Mouse (Mus musculus): ENCODE measurements around the gene Erc2.

Gene Erc2

DNA sequence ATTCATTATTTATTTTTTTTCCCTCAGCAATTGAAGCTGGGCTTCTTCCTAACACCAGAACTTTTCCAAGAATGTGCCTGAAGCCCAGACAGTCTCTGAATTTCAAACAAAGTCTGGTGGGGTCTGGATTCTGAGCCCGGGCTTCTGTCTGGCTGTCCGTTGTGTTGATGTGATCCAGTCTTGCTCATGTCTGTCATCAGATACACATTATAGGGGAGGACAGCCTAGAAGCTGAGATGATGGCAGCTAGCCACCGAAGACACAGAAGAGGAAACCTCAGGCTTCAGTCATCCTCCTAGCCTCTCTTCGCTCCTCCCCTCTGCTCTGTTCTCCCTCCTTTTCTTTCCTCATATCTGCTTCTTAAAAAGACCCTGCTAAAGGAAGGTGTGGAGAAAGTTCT lies 551.5 kb downstream of the Erc2 start:
- DNase-seq (ENCODE audit: low spot score in 2 of 2) = no peak

DNA sequence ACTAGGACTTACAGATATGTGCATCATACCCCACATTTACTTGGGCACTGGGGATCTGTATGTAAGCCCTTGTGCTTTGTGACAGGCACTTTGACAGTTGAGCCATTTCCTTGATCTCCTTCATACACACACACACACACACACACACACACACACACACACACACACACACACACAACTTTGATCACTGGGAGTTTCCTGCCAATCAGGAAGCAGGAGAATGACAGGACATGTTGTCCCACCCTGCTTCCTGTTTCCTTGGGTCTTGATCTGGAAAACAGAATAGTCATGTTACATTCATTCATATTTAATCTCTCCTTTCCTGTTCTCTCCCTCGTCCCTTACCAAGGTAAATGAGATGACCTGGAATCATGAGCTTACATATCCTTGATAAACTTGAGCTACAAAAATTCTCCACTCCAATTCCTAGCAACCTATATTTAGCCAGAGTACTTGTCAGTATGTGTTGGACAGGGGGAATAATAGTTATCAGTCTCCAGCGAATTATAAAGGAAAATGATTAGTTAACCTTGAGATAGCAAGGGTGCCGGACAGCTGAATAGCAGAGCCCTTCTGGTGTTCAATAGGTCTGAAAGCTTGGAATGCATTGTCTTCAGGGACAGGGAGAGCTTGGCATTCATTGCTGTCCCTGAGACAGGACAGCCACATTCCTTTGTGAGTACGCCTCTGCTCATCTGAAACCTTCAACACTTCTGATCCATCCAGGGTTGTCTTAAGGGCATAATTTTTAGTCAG lies 559.0 kb downstream of the Erc2 start:
- no peak for DNase-seq (ENCODE audit: low spot score in 2 of 2)

DNA sequence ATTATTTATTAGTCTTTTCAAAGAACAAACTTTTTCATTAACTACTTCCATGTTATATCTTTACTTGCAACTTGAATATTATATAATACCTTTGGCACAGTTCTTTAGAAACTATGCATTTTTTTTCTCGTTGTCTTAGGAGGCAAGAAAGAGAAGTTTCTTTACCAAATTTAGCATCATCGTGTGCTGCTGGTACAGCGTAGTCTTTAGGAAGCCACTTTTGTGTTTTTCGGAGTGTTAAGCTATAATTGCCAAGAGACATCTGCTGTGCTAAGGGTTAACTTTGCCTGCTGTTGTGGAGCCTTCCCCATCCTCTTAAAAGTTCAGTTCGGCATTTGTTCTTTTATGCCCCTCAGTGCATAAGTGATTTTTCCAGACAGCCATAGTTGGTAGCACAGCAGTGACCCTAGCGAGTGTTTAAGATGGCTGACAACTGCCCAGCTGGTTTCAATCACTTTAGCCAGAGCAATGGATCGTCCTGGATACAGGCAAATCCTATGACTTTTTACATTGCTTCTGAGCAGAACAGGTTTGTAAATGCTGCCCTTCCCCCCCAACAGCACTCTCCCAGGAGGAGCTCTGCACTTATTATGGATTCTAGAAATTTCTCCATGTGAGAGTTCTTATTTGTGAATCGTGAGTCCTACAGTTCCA lies 570.6 kb downstream of the Erc2 start:
- DNase-seq (ENCODE audit: low spot score in 2 of 2) = no peak

DNA sequence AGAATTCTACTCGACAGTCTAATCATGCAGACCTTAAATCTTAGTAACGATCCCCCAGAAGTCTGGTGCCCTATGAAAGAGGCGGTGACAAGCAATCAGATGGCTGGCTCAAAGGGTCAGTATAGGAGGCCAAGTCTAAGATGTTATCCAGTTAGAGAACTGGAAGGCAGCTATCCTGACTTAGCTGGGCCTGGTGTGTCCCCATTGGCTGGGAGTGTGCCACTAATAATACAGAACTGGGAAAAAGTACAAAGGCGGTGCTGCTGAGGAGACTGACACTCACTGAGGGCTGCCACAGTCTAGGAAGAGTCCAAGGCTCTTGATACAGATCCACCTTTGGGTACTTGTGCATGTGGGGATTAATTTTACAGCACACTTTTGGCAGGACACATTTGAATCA lies 581.6 kb downstream of the Erc2 start:
- no peak for DNase-seq (ENCODE audit: low spot score in 2 of 2)

DNA sequence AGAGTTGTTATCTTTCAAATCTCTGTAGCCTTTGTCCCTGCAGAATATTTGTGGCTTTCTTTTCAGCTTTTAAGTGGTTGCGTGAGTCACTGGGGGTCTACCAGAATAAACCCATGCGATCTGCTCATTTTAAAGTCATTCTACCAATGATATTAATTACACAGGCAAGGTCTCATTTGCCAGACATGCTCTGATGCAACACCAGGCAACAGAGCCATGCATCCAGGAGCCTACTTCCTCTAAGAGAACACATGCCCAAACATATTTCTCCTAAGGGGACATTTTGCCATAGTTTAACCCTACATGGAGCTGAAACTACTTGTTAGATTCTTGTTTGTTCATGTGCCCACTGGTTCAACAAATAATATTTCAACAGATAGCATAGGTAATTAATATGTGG lies 584.1 kb downstream of the Erc2 start:
- no peak for DNase-seq (ENCODE audit: low spot score in 2 of 2)

DNA sequence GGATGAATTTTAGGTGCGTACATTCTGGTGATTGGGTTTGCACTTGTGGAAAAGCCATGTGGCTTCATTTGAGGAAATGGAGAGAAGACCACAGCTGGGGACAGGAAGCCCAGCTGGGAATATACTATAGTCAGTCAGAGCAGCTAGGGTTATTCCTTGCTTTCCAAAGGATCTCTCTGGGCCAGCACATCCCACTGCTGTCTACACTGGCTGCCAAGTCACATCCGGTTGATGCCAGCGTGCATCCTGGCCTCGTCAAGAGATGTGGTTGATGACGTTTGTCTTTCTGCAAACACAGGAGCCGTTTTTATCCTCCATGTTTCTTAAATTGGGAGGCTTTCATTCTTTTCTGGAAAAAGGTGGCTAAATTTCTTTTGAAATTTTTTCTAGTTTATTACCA lies 603.3 kb downstream of the Erc2 start:
- no peak for DNase-seq (ENCODE audit: low spot score in 2 of 2)

DNA sequence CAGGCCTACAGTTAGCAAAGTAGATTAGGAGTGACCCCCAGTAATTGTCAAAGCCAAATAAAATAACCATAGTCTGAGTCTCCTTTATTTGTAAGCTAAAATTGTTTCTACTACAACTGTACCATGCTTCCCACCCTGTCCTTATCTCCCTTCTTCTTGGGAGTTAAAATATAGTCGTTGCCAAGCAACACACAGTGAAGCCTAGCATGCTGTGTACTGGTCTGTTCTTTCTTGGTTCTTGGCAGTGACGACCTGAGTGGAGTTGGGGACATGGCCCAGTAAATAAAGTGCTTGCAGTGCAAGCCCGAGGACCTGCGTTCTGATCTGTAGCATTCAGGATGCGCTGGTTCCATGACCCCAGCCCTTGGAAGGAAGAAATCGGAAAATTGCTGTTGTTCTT lies 608.3 kb downstream of the Erc2 start:
- peak in 1 of 2 experiments; percentile 58 for DNase-seq (ENCODE audit: low spot score in 2 of 2)

DNA sequence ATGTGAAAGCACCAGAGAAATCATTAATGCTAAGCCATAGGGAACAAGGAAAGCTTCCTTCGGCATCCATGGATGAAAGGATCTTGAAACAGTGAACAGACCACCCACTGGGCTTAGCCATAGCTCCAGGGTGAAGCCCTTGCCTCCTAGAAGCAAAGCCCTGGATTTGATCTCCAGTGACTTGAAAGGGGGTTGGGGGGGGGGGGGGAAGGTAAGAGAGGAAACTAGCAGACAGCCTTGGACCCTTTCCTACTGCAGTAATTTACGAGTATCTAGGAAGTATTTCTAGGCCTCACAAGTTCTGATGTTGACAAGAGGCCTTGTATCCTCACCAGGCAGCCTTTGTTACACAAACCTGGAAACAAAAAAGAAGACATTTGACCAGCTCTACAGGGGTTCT lies 609.0 kb downstream of the Erc2 start:
- no peak for DNase-seq (ENCODE audit: low spot score in 2 of 2)

DNA sequence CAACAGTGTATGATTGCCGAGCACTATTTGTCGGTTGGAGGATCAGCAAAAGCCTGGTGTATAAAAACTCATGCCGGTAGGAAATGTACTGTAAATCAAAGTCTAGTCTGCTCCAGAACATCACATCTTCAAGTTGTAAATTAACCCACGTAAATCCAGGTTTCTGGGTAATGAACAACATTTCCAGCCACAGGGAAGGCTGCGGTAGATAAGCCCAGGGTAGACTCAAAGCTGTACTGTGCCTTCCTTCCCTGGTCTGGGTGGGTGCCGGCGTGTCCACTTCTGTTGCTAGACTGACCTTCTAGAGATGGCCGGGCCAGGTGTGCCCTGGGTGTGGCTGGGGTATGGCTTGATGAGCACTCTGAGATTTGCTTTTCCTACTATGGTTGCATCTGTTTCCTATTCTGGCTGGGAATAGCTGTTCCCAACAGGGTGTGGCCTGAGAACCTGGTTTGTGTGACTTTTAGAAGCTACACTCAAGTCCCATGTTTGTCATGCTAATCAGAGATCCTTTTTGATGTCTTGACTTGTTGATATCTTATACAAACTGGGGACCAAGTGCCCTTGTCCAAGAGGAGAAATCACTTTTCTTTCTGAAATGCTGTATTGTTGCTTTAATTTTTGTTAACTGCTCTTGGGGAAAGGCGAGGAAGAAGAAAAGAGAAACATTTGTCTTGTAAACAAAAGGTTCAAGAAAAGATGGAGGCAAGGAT lies 616.3 kb downstream of the Erc2 start:
- DNase-seq (ENCODE audit: low spot score in 2 of 2) = no peak

DNA sequence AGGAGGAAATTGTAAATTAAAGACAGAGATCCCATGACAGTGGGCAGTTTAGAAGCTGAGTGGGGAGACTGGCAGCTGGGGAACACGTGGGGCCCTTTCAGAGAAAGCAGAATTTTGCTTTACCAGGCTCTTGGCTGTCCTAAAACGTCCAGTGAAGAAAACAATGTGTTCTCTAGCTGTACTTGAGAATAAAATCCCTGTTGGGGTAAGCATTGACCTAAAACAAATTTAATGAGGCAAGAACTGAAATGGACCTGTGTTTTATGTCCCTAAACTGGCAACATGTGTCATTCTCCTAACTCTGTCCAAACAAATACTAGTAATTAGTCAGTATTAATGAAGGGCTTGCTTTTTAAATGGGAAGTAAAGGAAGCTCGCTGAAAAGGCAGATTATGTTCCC lies 617.9 kb downstream of the Erc2 start:
- no peak for DNase-seq (ENCODE audit: low spot score in 2 of 2)

DNA sequence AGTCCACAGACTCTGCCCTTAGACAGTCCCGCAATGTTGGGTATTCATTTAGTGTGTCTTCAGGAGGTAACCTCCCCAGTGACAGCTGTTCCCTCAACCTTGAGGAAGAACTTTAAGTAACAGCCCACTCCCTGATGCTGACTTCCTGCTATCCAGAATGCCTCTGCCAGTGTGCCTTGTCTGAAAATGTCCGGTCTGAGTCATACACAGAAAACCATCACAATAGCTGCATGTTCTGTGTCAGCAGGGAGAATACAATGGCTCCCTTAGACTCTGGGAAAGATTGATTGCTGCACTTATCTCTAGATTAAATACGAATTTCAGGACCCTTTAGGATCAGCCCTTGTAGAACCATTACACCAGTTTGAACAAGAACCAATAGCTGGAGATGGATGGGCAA lies 620.5 kb downstream of the Erc2 start:
- DNase-seq (ENCODE audit: low spot score in 2 of 2) = no peak

DNA sequence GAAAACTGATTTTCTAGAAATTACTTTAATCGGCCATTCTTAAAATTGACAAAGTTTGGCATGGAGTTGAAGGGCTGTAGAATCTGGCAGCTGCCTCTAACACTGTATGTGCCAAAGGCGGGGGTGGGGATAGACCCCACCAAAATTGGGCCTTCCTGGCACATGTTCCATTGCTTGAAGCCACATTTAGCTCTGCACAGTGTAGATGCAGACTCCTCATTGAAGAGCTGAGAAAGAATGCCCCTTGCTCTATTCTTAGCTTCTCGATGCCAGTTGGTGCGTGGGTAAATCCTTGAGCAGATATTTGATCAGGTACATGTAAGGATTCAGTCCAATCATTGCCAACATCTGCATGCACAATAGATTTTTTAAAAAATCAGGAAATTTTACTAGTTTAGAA lies 621.2 kb downstream of the Erc2 start:
- peak; percentile 49 to 52 for DNase-seq (ENCODE audit: low spot score in 2 of 2)

DNA sequence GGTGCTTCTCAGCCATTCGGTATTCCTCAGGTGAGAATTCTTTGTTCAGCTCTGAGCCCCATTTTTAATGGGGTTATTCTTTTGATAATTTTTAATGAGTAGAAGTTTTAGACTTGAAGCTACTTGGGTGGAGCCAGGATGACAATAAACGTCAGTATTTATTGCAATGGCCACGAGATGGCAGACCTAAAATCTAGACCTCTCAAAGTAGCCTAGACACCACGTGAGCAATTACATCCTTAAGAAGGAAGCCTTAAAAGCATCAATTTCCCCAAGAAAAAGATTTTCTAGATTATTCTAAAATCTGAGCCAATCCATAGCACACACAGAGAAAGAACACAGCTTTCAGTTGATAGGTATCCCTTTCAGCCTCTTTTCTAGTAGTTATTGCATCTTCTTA lies 640.5 kb downstream of the Erc2 start:
- no peak for DNase-seq (ENCODE audit: low spot score in 2 of 2)

DNA sequence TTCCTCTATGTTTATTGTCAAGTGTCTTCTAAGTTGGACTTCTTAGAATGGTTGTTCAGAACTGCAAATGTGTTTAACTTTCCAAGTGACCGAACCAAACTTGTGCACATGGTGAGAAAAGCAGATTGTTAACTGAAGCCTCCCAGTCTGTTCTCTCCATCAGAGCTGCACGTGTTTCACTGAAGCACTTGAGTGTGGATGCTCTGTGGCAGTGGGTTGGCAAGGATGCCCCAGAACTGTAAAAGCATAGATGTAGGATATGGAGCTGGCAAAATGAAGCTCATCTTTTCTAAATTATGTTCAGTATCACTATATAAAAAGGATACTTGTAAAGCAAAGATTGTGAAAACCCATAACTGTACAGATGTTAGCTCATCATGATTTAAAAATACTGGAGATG lies 645.1 kb downstream of the Erc2 start:
- peak; percentile 43 to 57 for DNase-seq (ENCODE audit: low spot score in 2 of 2)

DNA sequence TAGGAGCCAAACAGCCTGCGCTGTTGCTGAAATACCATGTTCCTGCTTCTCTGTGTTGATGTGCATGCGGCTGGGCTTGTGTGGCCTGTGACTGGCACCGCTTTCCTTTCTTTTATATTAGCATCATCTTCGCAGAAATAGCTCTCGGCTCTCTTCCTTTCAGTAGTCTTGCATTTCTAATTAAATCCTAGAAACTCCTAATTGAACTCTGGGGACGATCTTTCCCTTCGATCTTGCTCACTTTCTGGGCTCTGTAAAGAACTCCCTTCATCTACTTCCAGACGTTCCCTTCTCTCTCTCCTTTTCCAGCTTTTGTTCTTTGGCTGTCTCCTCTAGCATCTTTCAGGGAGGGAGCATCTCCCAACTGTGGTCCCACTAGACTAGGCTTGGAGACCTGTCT lies 649.6 kb downstream of the Erc2 start:
- no peak for DNase-seq (ENCODE audit: low spot score in 2 of 2)

DNA sequence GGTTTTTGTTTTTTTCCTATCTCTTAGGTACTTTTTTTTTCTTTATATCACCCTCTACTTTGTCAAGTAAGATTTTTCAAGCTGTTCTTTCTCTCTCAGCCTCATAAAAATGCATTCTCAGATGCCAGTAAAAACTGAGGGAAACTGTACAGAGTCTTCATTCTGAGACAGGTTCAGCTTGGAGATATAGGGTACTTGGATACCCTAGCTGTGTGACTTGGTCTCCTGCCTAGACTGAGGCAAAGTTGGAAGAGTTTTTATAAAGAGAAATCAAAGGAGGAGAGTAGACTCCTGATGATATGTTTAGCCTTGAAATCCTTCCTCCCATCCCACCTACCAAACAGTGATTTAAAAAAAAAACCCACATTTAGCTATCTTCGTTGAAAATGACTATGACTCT lies 651.4 kb downstream of the Erc2 start:
- no peak for DNase-seq (ENCODE audit: low spot score in 2 of 2)

DNA sequence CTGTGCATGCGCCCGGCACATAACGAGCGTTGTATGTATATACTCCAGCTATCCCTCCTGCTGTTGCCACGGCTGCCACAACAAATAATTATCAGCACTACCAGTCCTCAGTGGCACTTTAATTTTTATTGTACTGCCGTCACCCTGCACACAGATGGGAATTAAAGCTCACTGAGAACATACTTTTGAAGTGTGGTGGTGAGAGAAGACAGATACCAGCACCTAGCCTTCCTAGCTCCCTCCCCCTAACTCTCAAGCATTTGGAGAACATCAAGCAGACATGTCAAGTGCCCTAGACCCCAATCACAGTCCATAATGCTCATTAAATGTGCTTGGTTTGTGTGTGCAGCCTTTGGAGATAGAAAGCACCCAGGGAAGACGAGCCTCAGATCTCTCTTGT lies 652.6 kb downstream of the Erc2 start:
- no peak for DNase-seq (ENCODE audit: low spot score in 2 of 2)

DNA sequence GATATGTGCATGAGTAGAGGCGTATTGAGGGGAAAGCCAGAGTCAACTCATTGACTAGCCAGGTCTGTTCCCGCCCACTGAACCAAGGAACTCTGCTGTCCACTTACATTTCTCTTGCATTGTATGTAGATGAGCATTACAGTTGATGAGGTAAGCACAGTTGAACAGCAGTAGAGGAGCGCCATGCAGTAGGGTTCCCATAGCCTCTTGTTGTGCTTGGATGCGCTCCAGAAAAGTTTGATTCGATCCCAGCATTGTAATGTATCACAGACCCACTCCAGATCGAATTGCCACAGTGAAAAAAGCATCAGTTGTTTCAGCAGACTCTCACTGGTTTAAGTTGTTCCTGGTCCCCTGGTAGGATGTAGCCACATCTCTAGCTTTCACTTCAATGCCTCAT lies 656.7 kb downstream of the Erc2 start:
- DNase-seq (ENCODE audit: low spot score in 2 of 2) = no peak

DNA sequence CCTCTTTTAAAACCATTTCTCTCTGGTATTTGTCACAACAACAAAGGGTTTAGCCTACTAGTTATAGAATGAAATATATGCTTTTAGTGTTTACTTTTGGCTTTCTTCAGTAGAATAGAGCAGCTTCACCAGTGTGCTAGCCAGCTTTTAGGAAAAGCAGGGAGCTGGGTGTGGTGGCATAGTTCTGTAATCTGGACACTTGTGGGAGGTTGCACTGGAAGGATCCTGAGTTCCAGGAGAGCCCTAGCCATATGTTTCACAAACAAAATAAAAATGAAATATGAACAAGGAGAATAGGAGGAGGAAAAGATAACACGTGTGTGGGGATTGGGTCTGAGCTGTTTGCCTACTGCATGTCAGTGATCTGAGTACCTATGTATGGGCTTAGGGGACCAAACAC lies 658.1 kb downstream of the Erc2 start:
- no peak for DNase-seq (ENCODE audit: low spot score in 2 of 2)

DNA sequence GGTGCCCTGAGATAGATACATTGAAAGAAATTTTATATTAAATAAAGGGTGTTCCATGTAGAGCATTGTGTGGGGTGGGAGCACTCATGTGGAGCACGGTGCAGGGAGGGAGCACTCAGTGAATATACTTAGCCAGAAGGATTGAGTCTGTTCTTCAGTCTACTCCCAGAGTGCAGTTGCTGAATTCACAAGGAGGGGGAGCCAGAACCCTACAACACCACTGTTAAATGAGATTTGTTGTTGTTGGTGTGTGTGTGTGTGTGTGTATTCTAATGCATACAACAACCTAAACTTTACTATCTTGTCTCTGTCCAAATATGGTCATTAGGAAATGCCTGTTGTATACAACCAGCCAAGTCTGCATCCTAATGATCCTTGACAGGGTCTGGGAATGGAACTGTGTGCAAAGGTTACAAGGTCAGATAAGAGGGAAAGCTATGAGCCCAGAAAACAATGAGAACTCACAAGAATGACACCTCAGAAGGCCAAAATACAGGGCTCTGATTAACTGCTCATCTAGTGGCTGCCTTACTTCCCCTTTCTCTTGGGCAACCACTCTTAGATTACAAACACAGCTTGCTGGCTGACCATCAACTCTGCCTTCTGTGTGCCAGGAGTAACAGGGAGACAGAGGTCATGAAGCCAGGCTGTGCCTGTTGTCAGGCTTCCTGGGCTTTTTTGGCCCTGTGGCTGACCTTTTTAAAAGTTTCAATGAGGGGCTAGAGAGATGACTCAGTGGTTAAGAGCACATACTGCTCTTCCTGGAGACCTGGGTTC lies 661.3 kb downstream of the Erc2 start:
- DNase-seq (ENCODE audit: low spot score in 2 of 2) = no peak

DNA sequence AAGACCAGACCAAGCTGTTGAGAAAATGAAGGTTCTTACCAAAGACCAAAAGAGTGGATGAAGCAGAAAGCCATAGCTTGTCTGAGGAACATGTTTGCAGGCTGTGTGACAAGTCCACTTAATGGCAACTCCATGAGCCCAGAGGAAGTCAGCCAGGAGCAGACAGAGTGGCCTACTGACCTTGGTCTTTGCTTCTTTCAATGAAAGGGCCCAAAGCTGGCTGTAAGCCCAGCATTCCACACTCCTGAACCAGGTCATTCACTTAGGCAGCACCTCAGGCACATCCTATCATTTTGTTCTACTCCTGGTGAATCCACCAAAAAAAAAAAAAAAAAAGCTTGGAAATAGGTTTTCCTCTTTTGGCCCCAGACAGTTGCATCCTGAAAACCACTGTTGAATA lies 664.3 kb downstream of the Erc2 start:
- no peak for DNase-seq (ENCODE audit: low spot score in 2 of 2)

DNA sequence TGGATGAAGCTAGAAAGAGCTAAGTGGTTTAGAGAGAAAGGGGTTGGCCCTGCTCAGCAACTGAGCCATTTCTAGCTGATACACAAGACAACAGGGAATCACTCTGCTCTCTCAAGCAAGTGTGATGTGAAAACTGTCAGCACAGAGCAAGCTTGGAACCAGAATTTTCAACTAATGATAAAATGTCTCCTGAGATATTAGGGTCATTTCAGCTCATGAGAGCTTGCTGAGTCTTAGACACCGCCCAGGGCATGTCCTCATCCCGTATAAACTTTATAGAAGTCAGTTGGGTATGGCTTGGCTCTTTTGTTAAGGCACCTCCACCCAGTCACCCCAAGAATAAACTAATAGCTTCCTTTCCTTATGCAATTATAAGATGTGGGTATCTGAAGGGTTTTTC lies 666.0 kb downstream of the Erc2 start:
- DNase-seq (ENCODE audit: low spot score in 2 of 2) = no peak
